Mouse (Mus musculus) bone marrow, adult 2 months (tissue): ENCODE results near the gene Ppp1r14d.

Experiments
- CTCF ChIP-seq: fragments of 200-500 bp; IDR thresholded peaks from 2 replicates; pipeline ENCODE4 v1.5.1; 2011; ENCODE audit warnings: low read length, control low read depth; ENCODE audit not compliant: control insufficient read depth, insufficient read depth
- POLR2A ChIP-seq: fragments of 200-500 bp; IDR thresholded peaks from 2 replicates; pipeline ENCODE4 v1.6.1; 2011; ENCODE audit warnings: low read depth, mild to moderate bottlenecking, control low read depth, low read length, borderline replicate concordance; ENCODE audit not compliant: control insufficient read depth

DNA sequence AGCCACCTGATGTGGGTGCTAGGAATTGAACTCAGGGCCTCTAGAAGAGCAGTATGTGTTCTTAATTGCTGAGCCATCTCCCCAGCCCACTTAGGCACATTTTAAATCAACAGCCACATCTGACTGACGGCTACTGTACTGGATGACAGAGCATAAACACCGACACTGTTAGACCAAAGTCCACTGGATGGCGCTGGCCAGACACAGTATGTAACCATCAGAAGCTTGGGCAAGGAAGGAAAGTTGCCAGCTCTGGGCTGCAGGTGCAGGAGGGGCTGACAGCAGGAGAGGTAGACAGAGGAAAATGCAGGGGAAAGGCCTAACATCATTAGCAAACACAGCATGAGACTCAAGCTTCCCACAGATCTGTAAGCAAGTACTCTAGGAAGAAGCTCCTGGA, 52.9 kb downstream of the Ppp1r14d start:
- no peak for TF ChIP-seq CTCF
- no peak for TF ChIP-seq POLR2A
